Mouse (Mus musculus) adrenal gland, adult (tissue): Measurements from ENCODE around the gene Pdzd3.
"Not testable (repeated sequence)": the region's sequence is repeated elsewhere in the genome, so short reads cannot be mapped to it uniquely, and the experiment has no call there.

Experiments used
- DNase-seq, 2 experiments: peaks; one replicate each; pipeline ENCODE4 v3.0.0; 2022 to 2023; ENCODE audit warnings: low spot score in 1 of 2; ENCODE audit not compliant: inconsistent age in 2 of 2

The Pdzd3 gene

DNA sequence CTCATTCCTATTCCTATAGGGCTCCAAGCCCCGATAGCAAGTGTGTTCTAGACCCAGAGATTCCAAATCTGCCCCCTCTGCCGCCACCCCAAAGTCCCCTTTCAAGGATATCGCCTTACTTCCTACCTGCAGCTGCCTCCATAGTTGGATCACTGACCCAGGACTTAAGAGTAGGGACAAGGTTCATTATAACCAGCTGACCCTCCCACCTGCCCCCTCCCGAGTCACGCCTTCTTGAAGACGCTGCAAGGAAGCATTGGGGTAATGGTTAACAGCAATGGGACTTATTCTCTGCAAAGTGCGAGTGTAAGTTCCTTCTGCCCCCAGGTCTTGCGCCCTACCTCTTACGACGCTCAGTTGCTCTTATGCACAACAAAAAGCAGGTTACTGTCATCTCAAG, at the start of gene Pdzd3:
TSS of gene Pdzd3 (minus strand) at position 158 of the 400 bp plus-strand sequence.
- DNase-seq: no peak

DNA sequence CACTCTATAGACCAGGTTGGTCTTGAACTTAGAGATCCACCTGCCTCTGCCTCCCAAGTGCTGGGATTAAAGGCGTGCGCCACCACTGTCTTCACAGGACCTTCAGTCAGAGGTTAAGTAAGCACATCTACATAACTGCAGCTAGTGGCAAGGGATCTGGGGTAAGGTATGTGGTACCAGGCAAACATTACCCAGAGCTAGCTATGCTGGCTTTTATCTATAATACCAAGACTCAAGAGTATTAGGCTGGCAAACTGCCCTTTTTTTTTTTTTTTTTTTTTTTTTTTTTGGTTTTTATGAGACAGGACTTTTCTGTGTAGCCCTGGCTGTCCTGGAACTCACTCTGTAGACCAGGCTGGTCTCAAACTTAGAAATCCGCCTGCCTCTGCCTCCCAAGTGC, 48.7 kb upstream of the Pdzd3 start:
- not testable (repeated sequence) for DNase-seq

DNA sequence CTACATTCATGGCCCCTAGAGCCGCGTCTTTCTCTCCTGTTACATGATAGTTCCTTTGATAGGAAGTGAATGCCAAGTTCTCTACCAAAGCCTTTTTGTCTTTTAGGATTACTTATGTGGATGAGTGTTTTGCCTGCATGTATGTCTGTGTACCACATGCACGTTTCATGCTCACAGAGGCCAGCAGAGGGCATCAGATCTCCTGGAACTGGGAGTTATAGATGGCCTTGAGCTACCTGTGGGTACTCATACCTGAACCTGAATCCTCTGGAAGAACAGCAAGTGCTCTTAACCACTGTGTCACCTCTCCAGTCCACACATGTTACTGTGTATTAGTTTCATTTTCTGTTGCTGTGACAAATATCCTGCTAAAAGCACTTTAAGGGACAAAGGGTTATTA, 41.2 kb upstream of the Pdzd3 start:
- peak in 1 of 2 experiments; percentile 73 for DNase-seq

DNA sequence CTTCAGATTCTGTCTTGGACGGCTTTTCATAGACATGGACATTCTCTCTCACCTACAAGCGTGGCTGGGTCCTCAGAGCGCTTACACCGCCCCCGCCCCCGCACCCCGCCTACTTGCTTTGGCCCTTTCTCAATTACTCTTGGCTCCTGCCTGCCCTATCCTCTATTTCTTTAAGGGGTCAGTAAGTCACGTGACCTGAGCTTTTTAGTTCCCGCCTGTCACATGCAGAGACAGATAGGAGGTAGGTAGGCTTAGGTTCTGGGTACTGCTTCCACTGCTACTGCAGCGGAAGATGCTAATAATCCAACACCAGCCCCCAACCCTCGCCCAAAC, 37.7 kb upstream of the Pdzd3 start:
- DNase-seq: no peak

- DNase-seq: peak; percentile 70 to 90
Observed at GRCm38 (mm10) chr9:44288076-44288958, 37.0 kb upstream of the Pdzd3 start, which contains the start of gene Abcg4. Abcg4 (minus strand) TSS chr9:44288615.

DNA sequence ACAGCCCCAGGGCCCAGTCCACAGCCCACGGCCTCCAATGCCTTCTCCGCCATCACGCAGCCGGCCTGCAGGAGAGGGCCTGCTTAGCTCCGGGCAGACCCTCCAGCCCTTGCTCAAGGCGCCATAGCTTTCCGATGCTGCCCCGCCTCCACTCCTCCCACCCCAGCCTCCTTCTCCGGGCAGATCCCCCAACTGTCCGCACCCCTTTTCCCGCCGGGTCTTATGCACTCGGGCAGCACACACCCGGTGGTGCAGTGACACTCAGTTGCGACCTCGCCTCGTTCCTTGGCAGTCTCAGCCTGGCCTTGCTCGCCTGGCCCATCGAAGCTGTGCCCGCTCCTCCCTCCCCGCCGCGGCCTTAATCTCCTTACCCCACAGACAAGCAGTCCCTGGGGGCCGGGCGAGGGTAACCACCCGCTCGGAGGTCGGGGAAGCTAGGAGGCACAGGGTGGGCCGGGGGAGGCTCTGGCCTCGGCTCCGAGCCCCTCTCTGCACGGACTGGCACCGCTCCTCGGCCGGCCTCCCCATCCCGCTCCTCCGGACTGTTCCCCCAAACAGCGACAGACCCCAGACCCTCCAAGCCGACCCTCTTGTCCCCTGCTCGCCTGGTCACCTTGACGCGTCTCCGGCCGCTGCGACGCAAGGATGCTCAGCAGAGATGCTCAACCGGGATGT, 36.3 kb upstream of the Pdzd3 start:
- peak; percentile 66 to 85 for DNase-seq

- DNase-seq: no peak
Observed at GRCm38 (mm10) chr9:44287003-44287400, 35.7 kb upstream of the Pdzd3 start.

GRCm38 (mm10) chr9:44286256-44286850, 35.1 kb upstream of the Pdzd3 start:
- DNase-seq: no peak

- DNase-seq: peak; percentile 75 to 81
Observed at GRCm38 (mm10) chr9:44283183-44283582, 31.9 kb upstream of the Pdzd3 start.

DNA sequence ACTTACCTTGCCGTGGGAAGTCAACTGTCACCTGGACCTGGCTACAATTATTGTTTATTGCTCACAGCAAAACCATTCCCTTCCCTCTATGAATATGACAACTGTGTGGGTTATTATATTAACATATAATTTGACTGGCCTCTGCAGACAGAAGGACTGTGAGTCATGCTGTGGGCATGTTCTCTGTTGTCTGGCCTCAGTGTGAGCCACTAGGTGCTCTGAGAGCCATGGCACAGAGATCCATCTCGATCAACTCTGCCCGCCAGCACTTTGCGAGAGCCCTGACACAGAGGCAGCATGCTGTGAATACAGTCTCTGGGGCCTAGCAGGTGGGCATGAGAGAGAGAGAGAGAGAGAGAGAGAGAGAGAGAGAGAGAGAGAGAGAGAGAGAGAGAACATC, 18.7 kb upstream of the Pdzd3 start:
- peak; percentile 59 to 73 for DNase-seq

- DNase-seq: peak in 1 of 2 experiments; percentile 74
Observed at GRCm38 (mm10) chr9:44269077-44269476, 17.8 kb upstream of the Pdzd3 start.

DNA sequence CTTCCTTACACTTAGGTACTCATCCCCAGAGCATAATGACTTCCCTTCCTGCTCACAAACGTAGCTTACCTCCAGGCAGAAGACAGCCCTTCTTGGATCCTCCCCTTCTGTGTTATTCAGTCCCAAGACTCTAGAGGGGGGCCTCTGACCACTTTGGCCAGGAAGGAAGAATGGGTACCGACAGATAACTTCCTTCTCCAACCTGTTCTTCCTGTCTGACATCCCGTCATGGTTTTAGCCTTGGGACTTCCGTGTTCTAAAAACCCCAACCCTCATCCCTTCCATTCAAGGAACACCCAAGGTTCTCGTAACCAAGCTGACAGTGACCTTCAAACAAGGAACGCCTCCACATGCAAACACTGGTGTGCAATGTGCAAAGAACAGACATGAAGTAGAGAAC, 17.2 kb upstream of the Pdzd3 start, which contains the start of gene Nlrx1:
TSS of gene Nlrx1 (minus strand) at position 168 of the 400 bp plus-strand sequence.
- no peak for DNase-seq

- peak; percentile 94 to 97 for DNase-seq
Observed at GRCm38 (mm10) chr9:44268027-44268360, 16.7 kb upstream of the Pdzd3 start.

- DNase-seq: peak; percentile 53 to 83
Observed at GRCm38 (mm10) chr9:44267319-44268026, 16.2 kb upstream of the Pdzd3 start.

GRCm38 (mm10) chr9:44266478-44267226, 15.4 kb upstream of the Pdzd3 start:
- DNase-seq: no peak

DNA sequence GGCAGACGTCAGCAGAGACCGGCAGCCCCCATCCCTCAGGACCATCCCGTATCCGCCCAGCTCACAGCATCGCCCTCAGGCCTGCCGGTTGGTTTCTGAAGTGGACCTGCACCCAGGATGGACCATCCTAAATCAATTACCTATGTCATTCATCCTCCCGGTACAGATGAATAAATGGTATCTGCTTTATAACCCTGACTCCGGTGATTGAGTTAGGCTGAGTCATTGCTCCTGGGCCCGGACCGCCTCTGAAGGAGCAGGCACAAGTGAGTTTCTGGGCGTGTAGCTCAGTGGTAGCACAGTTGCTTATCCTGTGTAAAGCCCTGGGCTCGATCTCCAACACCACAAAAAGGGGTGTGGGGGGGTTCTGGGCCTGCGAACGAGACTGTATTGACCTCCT, 10.1 kb upstream of the Pdzd3 start:
- DNase-seq: peak in 1 of 2 experiments; percentile 70

DNA sequence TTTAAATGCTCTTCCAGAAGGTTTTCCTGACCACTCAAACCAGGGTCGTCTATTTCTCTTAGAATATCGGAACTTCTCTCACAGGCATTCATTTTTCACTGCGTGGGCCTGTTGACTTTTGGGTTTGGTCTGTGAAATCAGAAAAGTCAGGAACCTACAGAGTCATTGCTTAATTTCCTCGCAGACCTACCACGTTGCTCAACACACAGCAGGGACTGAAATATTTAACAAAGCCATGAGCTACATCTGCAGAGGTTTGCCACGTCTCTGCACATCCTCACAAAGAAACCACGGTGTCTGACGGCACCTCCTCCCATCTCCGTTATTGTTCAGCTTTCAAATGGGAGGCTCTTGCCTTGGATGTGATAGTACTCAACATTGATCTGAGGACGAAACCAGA, 7.7 kb upstream of the Pdzd3 start:
- DNase-seq: no peak

DNA sequence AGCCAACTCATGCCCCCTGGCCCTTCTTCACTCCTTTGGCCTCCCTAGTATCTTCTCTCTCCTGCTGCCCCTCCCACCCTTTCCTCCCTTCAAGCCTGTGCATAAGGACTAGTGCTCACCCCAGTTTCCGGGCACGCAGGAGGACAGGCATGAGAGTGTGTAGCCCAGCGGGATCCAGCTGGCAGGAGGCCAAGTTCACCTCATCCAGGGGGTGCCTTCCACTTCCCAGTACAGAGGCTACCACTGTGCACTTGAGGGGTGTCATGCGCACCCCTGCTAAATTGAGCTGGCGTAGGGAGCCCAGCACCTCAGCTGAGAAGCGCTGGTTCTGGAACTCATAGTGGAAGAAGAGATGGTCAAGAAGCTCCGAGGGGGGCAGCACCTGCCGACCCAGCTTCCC, 4.9 kb upstream of the Pdzd3 start:
- DNase-seq: no peak

DNA sequence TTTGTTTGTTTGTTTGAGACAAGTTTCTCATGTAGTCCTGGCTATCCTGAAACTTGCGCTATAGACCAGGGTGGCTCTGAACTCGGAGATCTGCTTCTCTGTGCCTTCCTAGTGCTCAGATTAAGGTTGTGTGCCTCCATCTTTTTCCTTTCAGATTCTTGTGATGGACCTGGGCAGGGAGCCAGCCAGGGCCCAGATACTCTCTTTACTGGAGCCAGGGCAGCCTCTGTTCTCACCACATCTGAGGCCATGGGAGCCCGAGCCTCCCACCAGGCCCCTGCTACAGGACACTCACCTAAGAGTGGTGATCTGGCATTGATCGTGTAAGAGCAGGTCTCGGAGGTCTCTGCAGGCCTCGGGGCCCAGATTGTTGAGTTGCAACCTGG, 3.9 kb upstream of the Pdzd3 start:
- no peak for DNase-seq

DNA sequence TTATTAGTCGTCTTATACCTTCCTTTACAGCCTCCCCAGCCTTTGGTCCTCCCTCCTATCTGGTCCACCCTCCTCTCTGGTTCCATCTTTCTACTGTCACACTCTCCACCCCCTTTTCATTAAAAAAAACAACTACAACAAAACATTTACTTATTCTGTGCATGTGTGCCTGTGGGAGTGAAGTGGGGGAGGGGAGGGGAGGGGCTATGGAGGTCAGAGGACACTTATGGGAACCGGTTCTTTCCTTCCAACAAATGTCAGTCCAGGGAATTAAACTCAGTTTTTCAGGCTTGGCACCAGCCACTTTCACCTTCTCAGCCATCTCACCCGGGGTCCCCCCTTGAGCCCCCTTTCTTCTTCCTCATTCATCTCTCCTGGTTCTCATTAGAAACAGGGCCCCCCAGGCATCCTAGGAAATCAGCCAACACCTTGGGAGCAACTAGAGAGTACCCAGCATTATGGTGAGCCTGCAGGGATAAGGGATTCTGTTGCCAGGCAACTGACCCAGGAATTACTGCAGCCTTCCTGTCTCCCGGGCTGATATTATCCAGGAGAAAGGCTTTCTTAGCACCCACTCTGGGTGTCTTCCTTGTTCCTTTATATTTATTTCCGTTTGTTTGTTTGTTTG, 3.4 kb upstream of the Pdzd3 start:
- no peak for DNase-seq
